Mouse (Mus musculus): ENCODE measurements around the gene Fam98b.

DNA sequence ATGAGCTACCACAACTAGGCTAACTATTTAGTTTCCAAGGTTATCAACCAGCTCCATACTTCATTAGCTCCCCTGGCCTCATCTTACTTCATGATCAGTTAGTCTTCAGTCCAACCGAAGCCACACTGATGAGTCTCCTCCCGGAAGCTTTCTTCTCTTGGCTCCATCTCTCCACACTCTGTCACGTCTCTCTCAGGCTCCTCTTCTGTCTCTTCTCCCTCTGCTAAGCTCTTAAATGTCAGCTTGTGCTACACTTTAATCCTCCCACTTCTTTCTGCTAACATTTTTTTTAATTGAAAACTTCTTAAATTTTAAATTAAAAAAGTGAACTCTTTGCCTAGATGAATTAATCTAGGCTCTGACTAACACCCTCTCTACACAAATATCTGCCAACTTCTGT, 58.4 kb downstream of the Fam98b start:
- no peak for TF ChIP-seq CTCF (IDR thresholded peaks at IDR 0.05; ENCODE audit: low read depth, low read length)
- no peak for TF ChIP-seq POLR2A (IDR thresholded peaks at IDR 0.05; ENCODE audit: extremely low read depth, insufficient read depth, low read length)
